Mouse (Mus musculus) liver, embryonic 12.5 days (tissue): ENCODE data around the gene Nomo1. TPM values are rescaled to one million over a fixed set of nuclear protein-coding genes. Genes with fewer than 3 reads are reported as not detected.

Experiments used
- ATAC-seq: fragments of 200-750 bp; cut with Nextera tagmentation; 2 replicates; pipeline ENCODE4 v1.8.0; 2017; ENCODE audit warnings: moderate number of reproducible peaks, mild to moderate bottlenecking, moderate library complexity
- H3K27ac ChIP-seq: fragments of 300-500 bp; sonication (generic); 2 replicates; pipeline ENCODE4 v1.5.1; 2016; ENCODE audit warnings: mild to moderate bottlenecking
- H3K27me3 ChIP-seq: fragments of 300-500 bp; sonication (generic); replicated peaks from 2 replicates; pipeline ENCODE4 v1.6.1; 2016; ENCODE audit warnings: mild to moderate bottlenecking, moderate library complexity
- H3K36me3 ChIP-seq: fragments of 300-500 bp; sonication (generic); 2 replicates; pipeline ENCODE4 v1.6.1; 2016; ENCODE audit warnings: mild to moderate bottlenecking, moderate library complexity
- H3K4me1 ChIP-seq: fragments of 300-500 bp; sonication (generic); 2 replicates; pipeline ENCODE4 v1.6.1; 2016
- H3K4me2 ChIP-seq: fragments of 300-500 bp; sonication (generic); 2 replicates; pipeline ENCODE4 v1.6.1; 2016; ENCODE audit warnings: mild to moderate bottlenecking, moderate library complexity
- H3K4me3 ChIP-seq: fragments of 300-500 bp; sonication (generic); 2 replicates; pipeline ENCODE4 v1.5.1; 2016; ENCODE audit warnings: mild to moderate bottlenecking, moderate library complexity
- H3K9ac ChIP-seq: fragments of 300-500 bp; sonication (generic); 2 replicates; pipeline ENCODE4 v1.6.1; 2016; ENCODE audit warnings: mild to moderate bottlenecking, moderate library complexity
- H3K9me3 ChIP-seq: fragments of 300-500 bp; sonication (generic); replicated peaks from 2 replicates; pipeline ENCODE4 v1.6.1; 2016; ENCODE audit warnings: mild to moderate bottlenecking, moderate library complexity
- WGBS: fragments of 180-500 bp; shearing (Covaris S2); methylation state at CpG from one replicate; pipeline ENCODE4 v1.1.7; 2016; ENCODE audit not compliant: insufficient replicate concordance; 5-methylcytosine and 5-hydroxymethylcytosine counted together
- polyA plus RNA-seq: library from polyadenylated mRNA; unstranded; fragments of >200 nt; fragmentation: Nextera tagmentation; extraction: Ambion mirVana; gene quantifications from 2 replicates; pipeline ENCODE4 v1.2.1, GENCODE M21; 2016

The Nomo1 gene
- polyA plus RNA-seq, 1 experiment from 2014 or later: 52.5 TPM

DNA sequence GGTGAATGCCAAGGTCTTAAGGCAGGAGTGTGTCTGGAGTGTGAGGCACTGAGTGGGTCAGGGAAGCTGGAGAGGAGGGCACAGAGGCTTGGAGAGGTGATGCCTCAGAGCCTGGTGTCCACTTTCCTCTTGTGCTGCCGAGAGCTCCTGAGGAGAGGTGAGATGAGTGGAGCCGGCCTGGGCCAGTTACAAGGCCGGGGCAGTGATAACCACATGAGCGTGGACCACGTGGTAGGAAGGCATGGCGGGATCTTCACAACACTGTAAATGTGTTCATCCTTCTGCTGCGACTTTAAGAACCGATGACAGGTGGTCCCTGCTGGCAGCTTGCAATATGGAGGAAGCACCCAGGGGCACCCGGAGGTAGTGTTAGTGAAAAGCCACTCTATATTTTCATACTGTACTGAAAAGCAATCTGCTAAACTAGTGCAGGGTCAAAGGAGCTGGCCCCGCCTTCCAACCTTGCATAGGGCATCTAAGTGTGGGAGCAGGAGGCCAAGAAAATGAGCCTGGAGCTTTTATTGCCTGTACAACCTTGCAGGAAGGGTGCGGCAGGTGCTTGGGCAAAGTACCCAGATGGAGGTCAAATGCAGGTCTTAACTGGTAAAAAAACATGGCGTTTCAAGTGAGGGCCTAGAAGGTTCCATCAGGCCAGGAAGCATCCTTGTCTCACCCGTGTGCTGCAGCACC, 14.5 kb downstream of the Nomo1 start:
- no peak overlapping the region for H3K9ac ChIP-seq
- H3K4me1 ChIP-seq: no peaks in the 10 kb centered on the region
- H3K27ac ChIP-seq: no peak overlapping the region
- H3K9me3 ChIP-seq: no peaks in the 10 kb centered on the region
- no peaks in the 10 kb centered on the region for H3K27me3 ChIP-seq
- ATAC-seq: no peak
- H3K4me3 ChIP-seq: no peak overlapping the region
- no peak overlapping the region for H3K4me2 ChIP-seq
- peaks cover 90% of the 10 kb centered on the region for H3K36me3 ChIP-seq
- 79% methylated on average over 13 of the region's 13 CpGs for WGBS

DNA sequence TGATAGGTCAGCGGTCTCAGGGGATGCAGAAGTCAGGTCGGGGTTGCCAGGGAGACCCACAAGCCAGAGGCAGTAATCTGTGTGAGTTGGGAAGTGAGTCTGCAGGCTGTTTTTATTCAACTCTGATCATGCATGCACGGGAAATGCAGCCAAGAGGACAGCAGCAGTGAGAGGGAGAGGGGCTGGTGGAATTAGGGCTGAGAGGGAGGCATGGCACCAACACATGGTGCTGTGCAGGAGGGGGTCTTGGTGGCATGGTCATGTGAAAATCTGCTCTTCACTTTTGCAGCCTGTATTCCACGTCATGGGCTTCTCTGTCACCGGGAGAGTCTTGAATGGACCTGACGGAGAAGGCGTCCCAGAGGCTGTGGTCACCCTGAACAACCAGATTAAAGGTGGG, 16.5 kb downstream of the Nomo1 start:
- no peak overlapping the region for H3K4me2 ChIP-seq
- no peaks in the 10 kb centered on the region for H3K4me1 ChIP-seq
- peaks cover 90% of the 10 kb centered on the region for H3K36me3 ChIP-seq
- no peak for ATAC-seq
- no peak overlapping the region for H3K9ac ChIP-seq
- no peak overlapping the region for H3K27ac ChIP-seq
- 86% methylated on average over 7 of the region's 7 CpGs for WGBS
- H3K4me3 ChIP-seq: no peak overlapping the region
- H3K9me3 ChIP-seq: no peaks in the 10 kb centered on the region
- H3K27me3 ChIP-seq: no peaks in the 10 kb centered on the region

GRCm38 (mm10) chr7:46052161-46052821, 18.8 kb downstream of the Nomo1 start:
- WGBS: 81% methylated on average over 4 of the region's 4 CpGs
- Histone ChIP-seq H3K27me3 (no peaks in the 10 kb centered on the region), H3K4me1 (no peaks in the 10 kb centered on the region), H3K9ac (no peak overlapping the region), H3K4me3 (no peak overlapping the region), H3K4me2 (no peak overlapping the region), H3K36me3 (peaks cover 92% of the 10 kb centered on the region), H3K27ac (no peak overlapping the region), H3K9me3 (no peaks in the 10 kb centered on the region)
- no peak for ATAC-seq

DNA sequence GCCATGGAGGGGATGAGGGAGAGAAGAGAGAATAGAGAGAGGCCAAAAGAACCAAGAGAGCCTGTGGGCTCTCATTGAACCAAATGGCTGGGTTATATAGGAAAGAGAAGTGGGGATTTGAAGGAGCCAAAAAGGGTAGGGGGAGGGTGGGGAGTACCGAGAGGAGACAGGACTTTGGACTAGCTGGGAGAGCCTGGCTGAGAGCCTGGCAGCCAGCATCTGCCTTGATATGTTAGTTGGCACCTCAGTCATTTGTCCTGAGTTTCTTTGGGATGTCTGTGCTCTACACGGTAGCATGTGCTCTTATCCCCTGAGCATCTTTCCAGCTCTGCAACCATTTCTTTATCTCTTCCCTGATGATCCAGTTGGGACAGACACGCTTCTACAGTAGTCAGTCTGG, 20.1 kb downstream of the Nomo1 start:
- H3K27ac ChIP-seq: no peak overlapping the region
- no peak overlapping the region for H3K4me3 ChIP-seq
- H3K4me1 ChIP-seq: no peaks in the 10 kb centered on the region
- H3K9me3 ChIP-seq: no peaks in the 10 kb centered on the region
- no peaks in the 10 kb centered on the region for H3K27me3 ChIP-seq
- H3K9ac ChIP-seq: no peak overlapping the region
- H3K36me3 ChIP-seq: peaks cover 93% of the 10 kb centered on the region
- no peak overlapping the region for H3K4me2 ChIP-seq
- WGBS: 74% methylated on average over 3 of the region's 3 CpGs
- no peak for ATAC-seq

DNA sequence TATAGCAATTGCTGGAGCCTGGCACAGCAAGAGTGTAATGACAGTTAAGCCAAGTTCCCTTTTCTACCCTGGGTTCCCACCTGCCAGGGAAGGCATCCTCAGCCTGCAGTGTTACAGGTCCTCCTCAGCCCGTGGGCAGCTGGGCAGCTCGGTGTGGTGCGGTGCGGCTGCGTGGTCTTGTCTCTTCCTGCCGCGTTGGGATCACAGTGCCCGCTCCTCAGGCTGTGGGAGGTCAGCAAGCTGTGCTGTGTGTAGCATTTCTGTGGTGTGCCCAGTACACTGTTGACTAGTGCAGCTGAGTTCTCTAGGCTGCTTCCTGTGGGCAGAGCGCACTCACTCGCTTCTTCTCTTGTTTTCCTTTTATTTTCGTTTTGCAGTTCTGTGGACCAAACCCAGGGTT, 25.4 kb downstream of the Nomo1 start:
- no peaks in the 10 kb centered on the region for H3K27me3 ChIP-seq
- H3K4me3 ChIP-seq: no peak overlapping the region
- no peak overlapping the region for H3K9ac ChIP-seq
- peaks cover 100% of the 10 kb centered on the region for H3K36me3 ChIP-seq
- no peaks in the 10 kb centered on the region for H3K4me1 ChIP-seq
- H3K9me3 ChIP-seq: no peaks in the 10 kb centered on the region
- no peak for ATAC-seq
- H3K27ac ChIP-seq: no peak overlapping the region
- 83% methylated on average over 11 of the region's 11 CpGs for WGBS
- no peak overlapping the region for H3K4me2 ChIP-seq

DNA sequence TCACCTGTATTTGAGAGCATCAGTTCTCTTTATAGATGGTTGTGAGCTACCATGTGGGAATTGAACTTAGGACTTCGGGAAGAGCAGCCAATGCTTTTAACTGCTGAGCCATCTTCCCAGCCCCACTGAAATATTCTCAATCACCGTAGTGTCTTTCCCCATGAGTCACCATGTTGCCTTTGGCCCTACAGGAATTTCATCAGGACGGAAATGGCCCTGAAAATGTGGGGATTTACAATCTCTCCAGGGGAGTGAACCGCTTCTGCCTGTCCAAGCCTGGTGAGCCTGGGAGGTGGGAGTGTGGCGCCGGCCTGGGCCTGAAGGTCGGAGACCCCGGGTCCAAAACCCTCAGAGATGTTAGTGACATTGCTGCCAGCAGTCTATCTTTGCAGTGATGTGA, 27.2 kb downstream of the Nomo1 start:
- Histone ChIP-seq H3K27ac (no peak overlapping the region), H3K4me2 (no peak overlapping the region), H3K36me3 (peaks cover 100% of the 10 kb centered on the region), H3K9me3 (no peaks in the 10 kb centered on the region), H3K4me1 (no peaks in the 10 kb centered on the region), H3K9ac (no peak overlapping the region), H3K27me3 (no peaks in the 10 kb centered on the region), H3K4me3 (no peak overlapping the region)
- WGBS: 90% methylated on average over 8 of the region's 8 CpGs
- ATAC-seq: no peak

- Histone ChIP-seq H3K27ac (no peak overlapping the region), H3K9me3 (no peaks in the 10 kb centered on the region), H3K4me3 (no peak overlapping the region), H3K36me3 (peaks cover 100% of the 10 kb centered on the region), H3K4me1 (no peaks in the 10 kb centered on the region), H3K9ac (no peak overlapping the region), H3K27me3 (no peaks in the 10 kb centered on the region), H3K4me2 (no peak overlapping the region)
- ATAC-seq: no peak
- WGBS: 87% methylated on average over 16 of the region's 16 CpGs
Observed at GRCm38 (mm10) chr7:46061614-46062013, 28.1 kb downstream of the Nomo1 start.

DNA sequence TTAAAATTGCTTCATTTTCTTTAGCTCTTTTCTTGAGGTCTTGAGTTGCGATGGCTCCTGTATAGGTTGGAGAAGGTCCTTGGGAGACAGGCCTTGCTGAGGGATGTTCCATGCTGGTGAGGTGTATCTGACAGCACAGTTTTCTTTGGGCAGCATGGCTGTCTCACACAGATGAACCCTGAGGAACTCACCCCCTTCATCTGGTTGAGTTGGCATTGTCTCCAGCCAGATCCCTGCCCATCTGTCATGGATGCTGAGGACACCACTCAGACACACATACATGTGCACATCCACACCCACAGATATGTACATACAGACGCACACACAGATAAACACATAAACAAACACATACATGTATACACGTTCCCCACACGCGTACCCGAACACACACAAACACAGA, 29.8 kb downstream of the Nomo1 start:
- Histone ChIP-seq H3K4me3 (no peak overlapping the region), H3K36me3 (peaks cover 100% of the 10 kb centered on the region), H3K9ac (no peak overlapping the region), H3K27me3 (no peaks in the 10 kb centered on the region), H3K4me2 (no peak overlapping the region), H3K27ac (no peak overlapping the region), H3K4me1 (no peaks in the 10 kb centered on the region), H3K9me3 (no peaks in the 10 kb centered on the region)
- 91% methylated on average over 6 of the region's 6 CpGs for WGBS
- no peak for ATAC-seq

GRCm38 (mm10) chr7:46068831-46069230, 35.3 kb downstream of the Nomo1 start:
- no peak overlapping the region for H3K9ac ChIP-seq
- 80% methylated on average over 8 of the region's 8 CpGs for WGBS
- no peak overlapping the region for H3K4me2 ChIP-seq
- no peaks in the 10 kb centered on the region for H3K9me3 ChIP-seq
- no peaks in the 10 kb centered on the region for H3K27me3 ChIP-seq
- no peaks in the 10 kb centered on the region for H3K4me1 ChIP-seq
- H3K4me3 ChIP-seq: no peak overlapping the region
- no peak for ATAC-seq
- H3K36me3 ChIP-seq: peaks cover 100% of the 10 kb centered on the region
- no peak overlapping the region for H3K27ac ChIP-seq

DNA sequence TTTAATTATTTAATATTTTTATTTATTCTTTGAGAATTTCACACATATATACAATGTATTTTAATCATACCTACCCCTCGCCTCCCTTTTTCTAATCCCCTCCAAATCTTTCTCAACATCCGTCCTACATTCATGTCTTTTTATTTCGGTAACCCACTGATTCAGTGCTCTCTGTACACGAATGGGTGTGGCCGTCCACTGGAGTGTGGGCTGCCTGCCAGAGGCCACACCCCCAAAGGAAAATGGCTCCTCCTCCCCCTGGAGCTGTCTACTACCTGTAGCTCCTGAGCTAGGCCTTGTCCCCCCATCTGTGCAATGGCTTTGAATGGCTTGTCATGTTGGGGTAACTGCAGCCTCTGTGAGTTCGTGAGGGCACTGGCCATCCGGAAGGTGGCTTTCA, 43.3 kb downstream of the Nomo1 start:
- 75% methylated on average over 7 of the region's 7 CpGs for WGBS
- Histone ChIP-seq H3K4me2 (no peak overlapping the region), H3K4me3 (no peak overlapping the region), H3K36me3 (peaks cover 97% of the 10 kb centered on the region), H3K9ac (no peak overlapping the region), H3K4me1 (no peaks in the 10 kb centered on the region), H3K27ac (no peak overlapping the region), H3K27me3 (no peaks in the 10 kb centered on the region), H3K9me3 (no peaks in the 10 kb centered on the region)
- no peak for ATAC-seq

DNA sequence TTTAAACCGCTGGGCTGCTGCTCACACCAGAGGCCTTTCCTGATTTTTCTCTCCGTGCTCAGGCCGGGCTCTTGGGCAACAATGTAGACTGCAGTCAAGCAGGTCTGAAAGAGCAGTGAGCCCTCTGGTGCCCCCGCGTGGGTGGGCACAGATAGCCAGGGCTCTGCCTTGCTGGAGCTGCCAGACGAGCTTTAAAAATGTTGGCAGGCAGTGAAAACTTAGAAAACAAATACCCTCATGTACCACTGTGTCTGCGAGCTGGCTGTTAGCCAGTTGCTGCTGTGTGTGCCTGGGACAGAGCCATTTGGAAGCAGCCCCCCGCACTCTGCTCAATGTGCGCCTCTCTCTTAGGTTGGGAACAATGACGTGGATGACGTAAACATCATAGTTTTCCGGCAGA, 44.2 kb downstream of the Nomo1 start:
- Histone ChIP-seq H3K9ac (no peak overlapping the region), H3K36me3 (peaks cover 97% of the 10 kb centered on the region), H3K27ac (no peak overlapping the region), H3K4me2 (no peak overlapping the region), H3K9me3 (no peaks in the 10 kb centered on the region), H3K27me3 (no peaks in the 10 kb centered on the region), H3K4me1 (no peaks in the 10 kb centered on the region), H3K4me3 (no peak overlapping the region)
- 82% methylated on average over 12 of the region's 12 CpGs for WGBS
- no peak for ATAC-seq

DNA sequence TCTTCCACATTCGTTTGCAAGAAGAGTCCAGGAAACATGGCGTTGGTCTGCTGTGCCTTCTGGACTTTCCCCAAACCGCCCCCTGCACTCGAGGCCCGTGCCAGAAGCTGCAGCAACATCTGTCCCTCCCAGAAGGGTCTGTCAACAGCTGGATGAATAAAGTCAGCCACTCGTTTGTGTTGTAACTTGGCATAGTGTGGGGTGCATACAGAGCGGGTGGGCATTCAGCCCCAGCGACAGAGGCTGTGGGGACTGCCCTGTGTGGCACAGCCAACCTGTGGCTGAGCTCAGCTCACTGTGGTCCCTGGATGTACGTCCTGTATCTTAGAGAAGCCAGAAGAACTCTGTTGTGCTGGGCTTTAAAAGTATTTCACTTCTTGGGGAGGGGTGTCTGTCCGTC, 50.5 kb downstream of the Nomo1 start:
- H3K4me3 ChIP-seq: no peak overlapping the region
- no peak overlapping the region for H3K9ac ChIP-seq
- no peak for ATAC-seq
- H3K27ac ChIP-seq: no peak overlapping the region
- H3K36me3 ChIP-seq: peaks cover 60% of the 10 kb centered on the region
- WGBS: 80% methylated on average over 10 of the region's 10 CpGs
- peaks cover 19% of the 10 kb centered on the region; the same call in 1 of the 2 replicates for H3K4me1 ChIP-seq
- 0 out of 2 replicates have a peak, but pooled peaks cover 4% of the 10 kb centered on the region for H3K9me3 ChIP-seq
- no peak overlapping the region for H3K4me2 ChIP-seq
- H3K27me3 ChIP-seq: peaks cover 3% of the 10 kb centered on the region; the same call in 1 of the 2 replicates
